Mouse (Mus musculus) ES-E14 (cell line): ENCODE data around the gene Hp. TPM values are rescaled to one million over a fixed set of nuclear protein-coding genes. Genes with fewer than 3 reads are reported as not detected.
A peak's percentile ranks its signal among the peaks of the same experiment; 100 is the strongest.

Experiments used
- DNase-seq: peaks from one replicate; pipeline ENCODE4 v3.0.0-alpha.2; 2013; ENCODE audit warnings: low read depth, low spot score
- H3K27ac ChIP-seq: 2 replicates; pipeline ENCODE4 v1.5.1; 2012; ENCODE audit warnings: low read depth, mild to moderate bottlenecking, low read length, moderate library complexity, mixed read lengths; ENCODE audit not compliant: poor library complexity, insufficient read depth, severe bottlenecking
- H3K36me3 ChIP-seq: 2 replicates; pipeline ENCODE4 v1.6.1; 2012; ENCODE audit warnings: mild to moderate bottlenecking, low read length, moderate library complexity, mixed read lengths; ENCODE audit not compliant: control insufficient read depth, poor library complexity, insufficient read depth, severe bottlenecking
- H3K4me1 ChIP-seq, 2 experiments: fragments of 150-350 bp in 1 of 2; sonication (generic) in 1 of 2; 2 replicates each; pipeline ENCODE4 v1.6.1; 2012; ENCODE audit warnings: low read length in 2 of 2, mild to moderate bottlenecking in 1 of 2, mixed read lengths in 1 of 2; ENCODE audit not compliant: control insufficient read depth in 2 of 2, insufficient read depth in 2 of 2, poor library complexity in 1 of 2
- H3K4me3 ChIP-seq, 2 experiments: fragments of 150-350 bp in 1 of 2; sonication (generic) in 1 of 2; 2 replicates each; pipeline ENCODE4 v1.5.1; 2012; ENCODE audit warnings: low read length in 2 of 2, low read depth in 1 of 2, mild to moderate bottlenecking in 1 of 2, mixed read lengths in 1 of 2; ENCODE audit not compliant: insufficient read depth in 1 of 2, poor library complexity in 1 of 2, severe bottlenecking in 1 of 2
- H3K9ac ChIP-seq: 2 replicates; pipeline ENCODE4 v1.6.1; 2012; ENCODE audit warnings: low read depth, mild to moderate bottlenecking, low read length, mixed read lengths; ENCODE audit not compliant: poor library complexity, insufficient read depth, severe bottlenecking
- H3K9me3 ChIP-seq: fragments of 150-350 bp; sonication (generic); 2 replicates; pipeline ENCODE4 v1.6.1; 2012; ENCODE audit warnings: low read depth, mild to moderate bottlenecking, low read length; ENCODE audit not compliant: control insufficient read depth, insufficient read depth
- CHD2 ChIP-seq: IDR thresholded peaks from 2 replicates; pipeline ENCODE4 v1.6.1; 2014; ENCODE audit warnings: mild to moderate bottlenecking, low read depth, low read length, inconsistent platforms
- HCFC1 ChIP-seq: IDR thresholded peaks from 2 replicates; pipeline ENCODE4 v1.6.1; 2012; ENCODE audit warnings: low read length, inconsistent platforms, borderline replicate concordance; ENCODE audit not compliant: insufficient read depth
- MAFK ChIP-seq: IDR thresholded peaks from 2 replicates; pipeline ENCODE4 v1.6.1; 2014; ENCODE audit warnings: mild to moderate bottlenecking, low read depth, low read length, inconsistent platforms; ENCODE audit not compliant: insufficient read depth
- ZC3H11A ChIP-seq: IDR thresholded peaks from 2 replicates; pipeline ENCODE4 v1.6.1; 2012; ENCODE audit warnings: low read depth, mild to moderate bottlenecking, inconsistent platforms, low read length, borderline replicate concordance
- ZNF384 ChIP-seq: IDR thresholded peaks from 2 replicates; pipeline ENCODE4 v1.6.1; 2012; ENCODE audit warnings: low read depth, low read length, inconsistent platforms
- in situ Hi-C, 2 experiments: fragments of 600-800 bp; cut with MboI; formaldehyde crosslinking; loops; one replicate each; pipeline ENCODE4 v1.15.1; 2025; ENCODE audit warnings: low sequenced_read_pairs in 2 of 2, inconsistent platforms in 1 of 2; ENCODE audit not compliant: unreplicated experiment in 2 of 2
- total RNA-seq: library from RNA; depleted of rRNA; stranded (reverse); fragments of 300-350 nt; gene quantifications from 2 replicates; pipeline ENCODE4 v1.2.3, GENCODE M21; 2012; rRNA removed

The Hp gene
- total RNA-seq: not detected in 2 replicates

DNA sequence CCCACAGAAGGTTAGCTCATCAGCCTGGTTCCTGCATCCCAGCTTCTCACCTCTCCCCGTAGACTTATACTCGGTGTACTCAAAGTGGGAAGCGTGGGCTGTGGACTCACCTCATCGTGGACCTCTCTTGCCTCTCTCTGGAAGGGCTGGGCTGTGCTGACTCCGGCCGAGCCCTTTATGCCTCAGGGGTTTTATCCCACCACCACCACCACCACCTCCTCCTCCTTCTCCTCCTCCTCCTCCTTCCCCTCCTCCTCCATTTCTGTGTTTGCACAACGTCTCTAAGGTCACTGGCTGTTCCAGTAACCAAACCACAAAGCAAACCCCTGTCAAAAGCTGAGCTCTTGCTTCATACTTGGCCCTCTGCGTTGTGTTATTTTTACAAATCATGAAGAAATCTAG lies at the start of gene Hp:
Gene Hp, minus strand, starts transcription at position 273 of the 402 bp plus-strand sequence.
- no peak for DNase-seq
- no peaks in the 10 kb centered on the region for H3K9me3 ChIP-seq
- H3K4me1 ChIP-seq: peaks cover 0 to 2% of the 10 kb centered on the region in 2 experiments; a peak in 1 of 4 replicates
- in situ Hi-C loops: no loop called here
- no peaks in the 10 kb centered on the region for H3K36me3 ChIP-seq
- H3K4me3 ChIP-seq: no peak within 1 kb of the TSS
- no peak within 1 kb of the TSS for H3K27ac ChIP-seq
- H3K9ac ChIP-seq: no peak within 1 kb of the TSS
- TF ChIP-seq ZNF384 (no peak), HCFC1 (no peak), ZC3H11A (no peak), MAFK (no peak), CHD2 (no peak)

DNA sequence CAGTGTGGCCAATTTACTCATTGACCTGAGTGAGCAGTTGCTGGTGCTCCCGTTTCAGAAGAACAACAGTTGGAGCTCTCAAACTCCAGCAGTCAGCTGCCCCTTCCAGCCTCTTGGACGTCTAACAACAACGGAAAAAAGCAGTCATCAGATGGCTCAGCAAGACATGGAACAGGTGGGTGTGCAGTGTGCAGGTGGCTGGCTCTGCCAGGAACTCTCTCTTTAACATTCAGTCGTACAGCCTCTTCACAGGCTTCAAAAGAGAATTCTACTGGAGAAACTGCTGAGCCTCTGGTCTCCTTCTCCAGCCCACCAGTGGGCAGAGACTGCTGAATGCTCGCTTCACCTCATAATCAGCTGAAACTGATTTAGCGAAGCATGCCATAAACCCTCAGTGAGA lies 49.7 kb upstream of the Hp start:
- no peaks in the 10 kb centered on the region for H3K4me1 ChIP-seq
- TF ChIP-seq ZNF384 (no peak), ZC3H11A (no peak), HCFC1 (no peak), MAFK (no peak), CHD2 (no peak)
- H3K27ac ChIP-seq: no peak overlapping the region
- no peaks in the 10 kb centered on the region for H3K9me3 ChIP-seq
- no peaks in the 10 kb centered on the region for H3K36me3 ChIP-seq
- no peak for DNase-seq
- no peak overlapping the region for H3K4me3 ChIP-seq
- in situ Hi-C loops: no loop called here
- H3K9ac ChIP-seq: no peak overlapping the region

DNA sequence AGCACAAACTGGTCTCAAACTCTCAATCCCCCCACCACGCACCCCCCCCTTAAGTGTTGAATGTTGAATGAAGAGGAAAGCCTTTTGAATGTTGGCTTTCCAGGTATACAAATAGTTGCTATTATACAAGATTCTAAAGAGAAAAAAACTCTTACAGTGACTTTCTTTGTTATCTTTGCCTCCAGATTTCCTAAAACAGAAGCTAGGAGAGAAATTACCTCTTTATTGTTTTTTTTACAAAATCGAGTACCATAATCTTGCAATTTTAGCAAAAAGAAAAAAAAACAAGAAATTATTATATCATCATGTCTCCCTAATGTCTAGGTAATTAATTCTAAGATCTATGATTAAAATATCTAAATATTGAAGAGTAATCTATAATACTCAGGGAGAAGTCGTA lies 36.6 kb upstream of the Hp start:
- no peak overlapping the region for H3K9ac ChIP-seq
- H3K27ac ChIP-seq: no peak overlapping the region
- no peak for DNase-seq
- H3K4me1 ChIP-seq: peaks cover 0 to 3% of the 10 kb centered on the region in 2 experiments; a peak in 1 of 4 replicates
- H3K4me3 ChIP-seq: no peak overlapping the region
- no peaks in the 10 kb centered on the region for H3K36me3 ChIP-seq
- in situ Hi-C loops: no loop called here
- H3K9me3 ChIP-seq: no peaks in the 10 kb centered on the region
- TF ChIP-seq HCFC1 (no peak), ZC3H11A (no peak), MAFK (no peak), ZNF384 (no peak), CHD2 (no peak)

GRCm38 (mm10) chr8:109614243-109615210 lies 35.6 kb upstream of the Hp start, which contains the start of gene Pkd1l3:
Gene Pkd1l3, plus strand, starts transcription at chr8:109614517.
- Histone ChIP-seq H3K9ac (peak within 1 kb of the TSS; percentile 58), H3K9me3 (no peaks in the 10 kb centered on the region), H3K36me3 (no peaks in the 10 kb centered on the region), H3K4me1 (peaks cover 0 to 3% of the 10 kb centered on the region in 2 experiments; a peak in 1 of 4 replicates), H3K27ac (no peak within 1 kb of the TSS), H3K4me3 (peak within 1 kb of the TSS; percentile 23 to 62; a peak in 3 of 4 replicates)
- in situ Hi-C loops: no loop called here
- DNase-seq: no peak
- TF ChIP-seq ZC3H11A: no peak
- 0 out of 2 replicates have a peak, but pooled peaks have one; percentile 33 for TF ChIP-seq ZNF384
- TF ChIP-seq HCFC1: no peak
- no peak for TF ChIP-seq CHD2
- no peak for TF ChIP-seq MAFK
